Mouse (Mus musculus) left cerebral cortex, postnatal 36 days (tissue): ENCODE data around the gene Hs6st1. TPM values are rescaled to one million over a fixed set of nuclear protein-coding genes. Genes with fewer than 3 reads are reported as not detected.

Experiments
- DNase-seq, 2 experiments: peaks; one replicate each; pipeline ENCODE4 v3.0.0; 2021 to 2022; ENCODE audit warnings: low spot score in 2 of 2, mixed read lengths in 1 of 2
- intact Hi-C: fragments of 180-260 bp; cut with DNase I; formaldehyde crosslinking; loops from one replicate; pipeline ENCODE4 v1.15.1; 2025
- total RNA-seq, 2 experiments: library from RNA; stranded (reverse); gene quantifications; 2 replicates each; pipeline ENCODE4 v1.2.3; 2021

Gene Hs6st1
- total RNA-seq, 2 experiments from 2014 or later: 56.1 to 58.6 TPM

GRCm38 (mm10) chr1:36114844-36115243 is 46.6 kb downstream of the Hs6st1 start:
- intact Hi-C loops: no loop called here
- DNase-seq: no peak

DNA sequence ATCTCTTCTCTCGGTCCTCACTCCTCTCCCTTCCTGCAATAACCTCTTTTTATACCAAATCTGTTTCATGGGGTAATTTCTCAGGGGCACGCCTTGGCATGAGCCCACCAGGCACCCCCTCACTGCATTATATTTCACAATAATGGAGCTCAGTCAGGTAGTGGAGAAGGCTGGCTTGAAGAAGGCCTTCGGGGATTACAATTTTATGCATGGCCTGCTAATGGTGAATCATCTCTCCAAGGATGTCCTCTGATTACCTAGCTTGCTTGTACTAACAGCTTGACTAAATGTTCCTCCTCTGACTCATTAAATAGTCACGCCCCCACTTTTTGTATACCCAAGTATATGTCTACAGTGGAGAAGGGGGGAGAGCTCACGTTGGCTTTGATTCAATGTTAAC is 48.3 kb downstream of the Hs6st1 start:
- intact Hi-C loops: no loop called here
- no peak for DNase-seq

DNA sequence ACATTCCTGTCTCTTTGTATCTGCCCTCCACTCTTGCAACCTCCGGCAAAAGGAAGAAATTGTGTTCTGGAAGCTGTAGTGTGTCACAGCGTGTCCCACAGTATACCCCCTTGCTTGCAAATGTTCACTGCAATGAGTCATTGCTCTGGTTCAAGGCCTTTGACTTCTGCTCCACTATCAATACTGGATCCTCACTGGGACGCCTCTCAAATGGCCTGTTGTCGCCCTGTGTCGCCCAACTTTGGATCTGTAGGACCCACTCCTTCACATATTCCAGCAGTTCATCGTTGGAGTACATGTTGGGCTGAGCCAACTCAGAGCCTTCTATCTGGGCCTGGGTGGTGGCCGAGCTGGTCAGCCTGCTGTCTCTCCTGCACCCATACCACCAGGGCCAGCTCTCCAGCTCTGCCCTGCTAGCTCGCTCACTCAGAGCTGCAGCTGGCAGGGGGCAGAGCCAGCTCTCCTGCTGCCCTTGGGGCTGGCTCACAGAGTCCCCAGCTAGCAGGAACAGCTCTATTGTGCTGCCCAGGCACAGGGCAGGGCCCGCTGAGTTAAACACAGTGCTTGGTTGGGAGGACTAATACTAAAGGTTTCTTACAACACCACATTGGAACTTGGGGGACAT is 50.0 kb downstream of the Hs6st1 start:
- DNase-seq: no peak
- intact Hi-C loops: no loop called here

GRCm38 (mm10) chr1:36118958-36119357 is 50.8 kb downstream of the Hs6st1 start:
- intact Hi-C loops: no loop called here

GRCm38 (mm10) chr1:36119426-36119825 is 51.2 kb downstream of the Hs6st1 start:
- intact Hi-C loops: no loop called here

More at GRCm38 (mm10) chr1:36118958-36119357, 50.8 kb downstream of the Hs6st1 start:
- no peak for DNase-seq

GRCm38 (mm10) chr1:36121172-36121571 is 53.0 kb downstream of the Hs6st1 start:
- DNase-seq: no peak
- intact Hi-C loops: no loop called here

More at GRCm38 (mm10) chr1:36119426-36119825, 51.2 kb downstream of the Hs6st1 start:
- no peak for DNase-seq

- intact Hi-C loops: no loop called here
- DNase-seq: no peak
These were observed 56.9 kb downstream of the Hs6st1 start for GRCm38 (mm10) chr1:36125076-36125475.

DNA sequence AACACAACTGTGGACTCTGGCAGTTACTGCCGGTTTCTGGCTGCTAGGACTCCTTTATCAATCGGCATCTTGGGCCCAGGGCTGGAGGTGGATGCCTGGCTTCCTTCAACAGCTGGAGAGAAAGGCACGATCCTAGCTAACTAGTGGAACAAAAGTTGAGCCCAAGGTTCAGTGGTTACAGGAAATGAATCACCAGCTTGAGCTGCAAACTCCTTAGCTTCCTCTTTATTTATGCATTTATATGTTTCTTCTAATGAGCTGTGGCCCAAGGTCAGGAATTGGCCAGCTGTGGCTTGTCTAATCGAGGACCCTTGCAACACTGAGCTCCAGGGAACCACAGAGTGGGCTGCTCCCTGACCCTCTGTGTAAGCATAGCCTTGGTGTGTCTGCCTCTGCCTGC is 60.9 kb downstream of the Hs6st1 start:
- intact Hi-C loops: no loop called here
- DNase-seq: no peak

GRCm38 (mm10) chr1:36129881-36130280 is 61.7 kb downstream of the Hs6st1 start:
- DNase-seq: no peak
- intact Hi-C loops: no loop called here

- DNase-seq: no peak
- intact Hi-C loops: no loop called here
These were observed 62.3 kb downstream of the Hs6st1 start for GRCm38 (mm10) chr1:36130307-36131035.

DNA sequence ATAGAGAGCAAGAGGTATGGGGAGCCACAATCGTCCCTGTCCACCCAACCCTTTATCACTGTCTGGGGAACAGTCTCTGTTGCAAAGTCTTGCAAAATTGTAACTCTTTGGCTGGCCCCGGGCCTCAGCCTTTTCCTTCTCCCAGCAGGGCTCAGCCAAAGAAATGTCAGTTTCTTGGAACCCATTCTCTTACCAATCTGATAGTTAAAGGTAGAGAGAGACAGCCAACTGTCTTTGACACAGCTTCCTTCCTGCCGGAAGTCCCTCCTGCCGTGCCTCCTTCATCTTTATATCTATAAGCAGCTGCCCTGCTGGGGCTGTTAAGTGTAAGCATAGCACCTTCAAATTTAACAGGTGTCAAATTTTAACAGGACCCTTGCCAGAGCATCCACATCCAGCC is 63.0 kb downstream of the Hs6st1 start:
- intact Hi-C loops: no loop called here
- no peak for DNase-seq

DNA sequence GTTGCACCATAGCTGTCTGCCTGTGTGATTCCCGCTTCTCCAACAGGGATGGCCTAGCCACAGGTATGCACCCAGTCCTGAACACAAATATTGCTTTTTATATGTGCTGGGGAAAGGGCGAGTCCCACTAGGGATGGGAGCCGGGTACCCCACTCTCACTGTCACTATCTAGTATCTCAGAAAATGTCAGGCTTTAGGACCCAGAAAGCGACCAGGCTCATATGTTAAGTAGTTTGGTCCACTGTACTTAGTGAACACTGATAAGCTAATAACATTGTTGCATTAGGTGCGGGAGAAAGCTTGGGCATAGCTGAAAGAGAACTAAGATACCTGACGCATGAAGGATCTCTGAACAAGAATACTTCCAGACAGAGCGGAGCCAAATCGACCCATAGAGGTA is 63.6 kb downstream of the Hs6st1 start:
- intact Hi-C loops: no loop called here
- DNase-seq: no peak

DNA sequence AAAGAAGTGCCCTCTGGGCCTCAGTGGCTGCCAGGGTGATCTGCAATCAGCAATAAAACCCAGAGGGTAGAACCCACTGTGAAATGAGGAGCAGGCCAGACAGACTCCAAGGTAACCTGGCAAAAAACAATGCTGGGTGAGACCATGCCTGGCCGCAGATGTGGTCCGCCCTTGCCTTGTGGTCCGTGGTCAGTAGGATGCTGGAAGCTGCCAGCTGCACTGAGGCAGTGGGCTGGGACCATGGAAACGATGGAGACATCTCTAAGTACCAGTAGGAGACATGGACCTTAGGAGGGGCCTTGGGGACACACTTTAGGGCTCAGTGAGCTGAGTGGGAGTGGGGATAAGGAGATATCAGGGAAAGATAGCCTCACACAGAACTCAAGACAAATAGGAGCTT is 64.0 kb downstream of the Hs6st1 start:
- DNase-seq: no peak
- intact Hi-C loops: no loop called here

GRCm38 (mm10) chr1:36133041-36133440 is 64.8 kb downstream of the Hs6st1 start:
- DNase-seq: no peak
- intact Hi-C loops: no loop called here

DNA sequence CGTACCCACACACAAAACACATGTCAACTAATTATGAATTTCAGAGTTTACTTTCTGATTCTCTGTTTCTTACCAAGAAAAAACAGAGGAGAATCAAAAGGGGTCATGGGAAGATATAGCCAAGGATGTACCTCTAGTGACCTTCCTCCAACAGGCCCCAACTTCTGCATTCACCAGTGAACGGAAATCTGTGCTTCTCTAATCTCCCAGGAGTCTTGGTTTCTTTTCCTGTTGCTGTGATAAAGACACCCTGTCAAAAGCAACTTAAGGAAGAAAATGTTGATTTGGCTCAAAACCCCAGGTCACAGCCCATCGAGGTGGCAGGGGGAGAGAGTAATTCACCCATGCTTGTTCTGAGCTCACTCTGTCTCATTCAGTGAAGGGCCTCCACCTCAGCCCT is 65.4 kb downstream of the Hs6st1 start:
- DNase-seq: no peak
- intact Hi-C loops: loop anchor here (1.0 kb wide), 1 partner anchor 62 kb away; no protein-coding TSS in a partner anchor

GRCm38 (mm10) chr1:36134584-36134983 is 66.4 kb downstream of the Hs6st1 start:
- DNase-seq: peak; percentile 58 to 66
- intact Hi-C loops: loop anchor here (1.0 kb wide), 1 partner anchor 63 kb away; no protein-coding TSS in a partner anchor

- DNase-seq: no peak
- intact Hi-C loops: no loop called here
These were observed 72.1 kb downstream of the Hs6st1 start for GRCm38 (mm10) chr1:36140311-36140710.

DNA sequence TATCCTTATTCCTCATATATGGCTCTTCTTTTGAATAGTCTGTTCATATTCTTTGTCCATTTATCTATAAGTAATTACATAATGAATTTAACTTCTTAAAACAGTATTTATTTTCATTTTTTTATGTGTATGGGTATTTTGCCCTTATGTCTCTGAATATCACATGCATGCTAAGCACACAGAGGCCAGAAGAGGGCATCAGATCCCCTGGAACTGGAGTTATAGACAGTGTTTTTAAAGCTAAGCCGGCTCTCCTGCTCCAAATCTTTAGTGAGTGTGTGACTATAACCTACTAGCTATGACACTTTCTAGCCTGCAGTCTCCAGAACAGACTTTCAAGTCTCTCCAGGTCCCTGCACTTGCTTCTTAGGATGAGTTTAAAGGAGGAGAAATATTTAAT is 76.8 kb downstream of the Hs6st1 start:
- DNase-seq: peak; percentile 29 to 37
- intact Hi-C loops: no loop called here

GRCm38 (mm10) chr1:36148809-36149208 is 80.6 kb downstream of the Hs6st1 start:
- intact Hi-C loops: no loop called here
- DNase-seq: no peak

DNA sequence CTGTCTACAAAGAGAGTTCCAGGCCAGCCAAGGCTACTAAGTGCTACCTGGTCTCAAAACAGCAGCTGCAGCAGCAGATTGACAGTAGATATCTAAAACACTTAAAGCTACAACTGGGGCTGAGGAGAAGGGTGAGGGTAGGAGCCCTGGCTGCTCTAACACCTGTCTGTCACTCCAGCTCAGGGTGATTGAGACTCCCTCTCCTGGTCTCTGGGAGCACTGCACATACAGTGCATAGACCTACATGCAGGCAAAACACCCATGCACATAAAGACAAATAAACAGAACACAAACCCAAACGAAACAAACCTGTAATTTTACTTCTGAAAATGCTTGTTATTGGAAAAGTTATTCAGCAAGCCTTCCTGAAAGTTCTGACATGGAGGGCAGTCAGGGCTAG is 81.2 kb downstream of the Hs6st1 start:
- DNase-seq: no peak
- intact Hi-C loops: no loop called here
